Mouse (Mus musculus) inflammation-experienced regulatory T-cells, adult 6 months (primary cell): ENCODE measurements around the gene Gm17387. TPM values are rescaled to one million over a fixed set of nuclear protein-coding genes. Genes with fewer than 3 reads are reported as not detected.

Experiments
- ATAC-seq: one replicate; pipeline ENCODE4 v1.8.0; 2017
- polyA plus RNA-seq, 3 experiments: library from polyadenylated mRNA; unstranded; fragments of 100-300 nt; shearing (Covaris generic); gene quantifications; one replicate each; pipeline ENCODE4 v1.2.1; 2017

Gene Gm17387
- polyA plus RNA-seq: not detected

DNA sequence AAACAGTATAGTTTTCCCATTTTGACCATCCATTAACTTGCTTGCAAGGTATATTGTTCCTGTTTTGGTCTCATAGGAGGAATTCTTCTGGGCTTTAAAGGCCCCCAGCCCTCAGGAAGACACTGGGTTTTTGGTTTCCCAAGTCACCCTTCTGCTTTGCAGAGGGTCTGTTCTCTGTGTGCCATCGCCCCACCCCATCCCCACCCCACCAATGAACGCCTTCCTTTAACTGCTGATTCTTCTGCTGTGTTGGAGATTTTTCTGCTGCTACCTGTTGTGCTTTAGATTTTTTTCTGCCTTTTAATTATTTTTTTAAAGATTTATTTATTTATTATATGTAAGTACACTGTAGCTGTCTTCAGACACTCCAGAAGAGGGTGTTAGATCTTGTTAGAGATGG lies at the start of gene Gm17387:
Gene Gm17387, plus strand, starts transcription at position 301 of the 400 bp plus-strand sequence.
- ATAC-seq: no peak

DNA sequence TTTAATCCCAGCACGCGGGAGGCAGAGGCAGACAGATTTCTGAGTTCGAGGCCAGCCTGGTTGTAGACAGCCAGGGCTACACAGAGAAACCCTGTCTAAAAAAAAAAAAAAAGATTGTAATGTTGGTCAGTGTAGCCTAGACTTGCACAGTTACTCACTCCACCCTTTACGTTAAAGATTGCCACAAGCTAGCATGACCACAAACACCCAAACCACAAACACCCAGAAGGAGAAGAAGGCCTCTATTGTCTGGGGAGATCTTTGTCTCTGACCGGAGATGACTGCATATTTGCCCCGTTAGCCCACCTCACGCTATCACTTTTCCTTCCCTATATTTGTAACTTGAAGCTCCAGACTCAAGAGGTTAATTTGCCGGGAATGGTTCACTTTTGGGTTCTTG lies 47.2 kb upstream of the Gm17387 start:
- ATAC-seq: no peak

DNA sequence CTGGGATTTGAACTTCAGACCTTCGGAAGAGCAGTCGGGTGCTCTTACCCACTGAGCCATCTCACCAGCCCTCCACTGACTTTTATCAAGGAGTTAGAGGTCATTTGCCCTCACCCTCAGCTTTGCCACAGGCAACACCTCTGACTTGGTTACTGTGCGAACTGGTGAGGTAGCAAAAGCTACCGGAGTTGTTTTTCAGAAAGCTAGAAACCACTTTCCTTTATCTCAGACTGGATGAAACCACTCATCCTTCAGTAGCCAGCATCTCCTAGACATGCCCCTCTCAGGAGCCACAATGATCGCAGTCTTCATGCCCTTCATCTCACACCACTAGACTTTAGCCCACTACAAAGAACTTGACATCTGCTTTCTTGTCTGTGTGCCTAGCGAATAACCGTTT lies 46.0 kb upstream of the Gm17387 start:
- ATAC-seq: no peak

DNA sequence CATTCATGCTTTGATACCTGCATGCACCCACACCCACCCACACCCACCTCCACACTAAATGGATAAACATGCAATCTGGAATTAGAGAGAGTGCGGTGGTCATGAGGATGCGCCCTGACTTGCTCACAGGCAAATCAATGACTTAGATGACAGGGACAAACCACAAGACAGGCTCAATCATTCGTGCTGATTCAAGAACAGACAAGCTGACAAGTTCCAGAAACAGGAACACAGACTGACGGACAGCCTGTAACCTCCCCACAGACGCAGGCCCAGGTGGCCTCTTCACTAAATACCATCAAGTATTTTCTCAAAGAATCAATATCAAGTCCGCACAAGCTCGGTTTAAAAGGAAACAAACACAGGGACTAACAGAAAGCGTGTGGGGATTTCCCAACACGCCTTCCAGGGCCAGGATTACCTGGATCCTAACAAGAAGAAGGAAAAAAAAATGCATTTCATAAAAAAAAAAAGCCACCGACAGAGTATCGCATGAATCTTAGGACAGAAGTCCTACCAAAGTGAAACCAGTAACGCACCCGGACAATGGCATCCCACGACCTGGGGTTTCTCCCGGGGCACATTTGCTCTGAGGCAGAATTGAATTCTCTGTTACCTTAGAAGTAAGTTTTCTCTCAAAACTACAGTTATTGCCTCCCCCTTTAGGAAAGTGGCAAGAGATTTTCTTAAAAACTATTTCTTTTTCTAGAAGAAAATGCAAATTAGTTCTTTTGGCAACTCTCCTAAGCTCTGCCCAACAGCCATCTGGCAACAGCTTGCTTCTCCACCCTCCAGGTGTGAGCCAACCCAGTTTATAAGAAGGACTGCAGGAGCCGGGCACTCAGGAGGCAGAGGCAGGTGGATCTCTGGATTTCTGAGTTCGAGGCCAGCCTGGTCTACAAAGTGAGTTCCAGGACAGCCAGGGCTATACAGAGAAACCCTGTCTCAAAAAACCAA lies 41.5 kb upstream of the Gm17387 start:
- ATAC-seq: no peak

DNA sequence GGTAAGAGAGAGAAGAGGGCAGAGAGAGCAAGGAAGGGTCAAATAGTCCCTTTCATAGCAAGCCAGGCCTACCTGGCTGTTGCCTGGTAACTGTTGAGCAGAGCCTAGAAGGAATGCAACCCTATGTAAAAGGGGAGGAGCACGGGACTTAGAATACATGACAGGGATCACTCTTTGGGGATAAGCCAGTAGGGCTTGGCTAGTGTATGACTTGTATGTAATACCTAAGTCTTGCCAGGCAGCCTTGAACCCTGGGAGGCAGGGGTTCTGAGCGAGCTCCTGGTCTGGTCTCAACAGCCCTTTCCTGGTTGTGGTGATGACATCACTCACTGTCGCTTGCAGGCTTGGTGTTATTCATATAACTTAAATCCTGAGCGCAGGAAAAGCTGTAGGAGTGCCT lies 39.9 kb upstream of the Gm17387 start:
- ATAC-seq: no peak

DNA sequence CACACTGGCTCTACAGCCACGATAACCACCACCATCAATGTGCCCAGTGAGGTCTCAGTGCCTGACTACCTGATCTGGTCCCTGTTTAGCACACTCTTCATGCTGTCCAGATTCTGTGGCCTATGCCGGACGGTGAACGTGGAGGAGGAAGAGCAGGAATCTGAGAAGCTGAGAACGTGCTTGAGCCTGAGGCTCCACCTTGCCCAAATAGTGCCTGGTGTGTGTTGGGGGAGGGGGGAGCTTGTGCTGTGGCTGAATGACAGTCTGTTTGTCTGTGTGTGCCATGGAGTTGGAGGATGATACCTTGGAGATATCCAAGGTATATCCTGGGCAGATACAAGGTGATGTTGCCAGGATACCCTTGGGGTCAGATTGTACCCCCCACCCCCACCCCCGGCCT lies 38.7 kb upstream of the Gm17387 start:
- no peak for ATAC-seq

DNA sequence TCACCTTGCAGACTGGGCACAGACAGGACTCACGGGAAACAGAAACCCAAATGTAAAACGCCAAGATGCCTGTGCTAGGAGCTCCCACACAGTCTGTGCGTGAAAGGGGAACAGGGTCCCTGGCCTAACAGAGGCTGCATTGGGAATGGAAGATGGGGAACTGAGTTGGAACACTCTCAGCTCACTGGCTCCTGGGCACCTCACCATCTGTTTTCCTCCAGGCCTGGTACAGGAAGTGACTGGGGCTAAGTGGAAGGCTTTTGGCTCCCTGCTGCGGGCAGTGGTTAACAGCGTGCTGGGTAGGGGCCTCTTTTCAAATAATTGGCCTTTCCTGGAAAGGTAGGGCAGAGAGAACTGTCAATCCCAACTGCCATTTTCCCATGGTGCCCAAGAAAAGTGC lies 38.3 kb upstream of the Gm17387 start:
- no peak for ATAC-seq

DNA sequence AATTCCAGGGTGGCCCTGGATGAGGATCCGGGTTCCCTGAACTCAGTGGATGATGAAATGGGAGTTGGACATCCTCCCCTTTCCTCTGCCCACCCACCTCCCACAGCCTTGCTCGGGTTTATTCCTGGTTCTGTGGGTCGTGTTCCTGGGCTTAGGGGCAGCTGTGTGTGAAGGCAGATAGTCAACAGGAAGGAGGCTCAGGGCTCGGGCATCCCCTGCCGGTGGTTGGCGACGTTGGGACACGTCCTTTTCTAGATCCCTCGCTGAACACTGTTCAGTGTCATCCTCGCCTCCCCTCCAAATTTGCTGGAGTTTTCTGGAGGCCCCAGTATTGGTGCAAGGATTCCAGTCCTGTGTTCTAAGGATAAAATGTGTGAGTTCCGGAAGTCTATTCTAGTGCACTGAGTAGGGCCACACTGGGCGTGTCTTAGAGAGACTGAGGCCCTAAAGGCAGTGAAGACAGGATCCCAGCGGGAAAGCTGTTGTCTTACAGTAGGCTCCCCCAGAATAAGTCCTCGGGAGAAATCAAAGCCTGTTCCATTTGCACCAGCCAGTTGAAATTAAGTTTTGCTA lies 37.7 kb upstream of the Gm17387 start:
- no peak for ATAC-seq

DNA sequence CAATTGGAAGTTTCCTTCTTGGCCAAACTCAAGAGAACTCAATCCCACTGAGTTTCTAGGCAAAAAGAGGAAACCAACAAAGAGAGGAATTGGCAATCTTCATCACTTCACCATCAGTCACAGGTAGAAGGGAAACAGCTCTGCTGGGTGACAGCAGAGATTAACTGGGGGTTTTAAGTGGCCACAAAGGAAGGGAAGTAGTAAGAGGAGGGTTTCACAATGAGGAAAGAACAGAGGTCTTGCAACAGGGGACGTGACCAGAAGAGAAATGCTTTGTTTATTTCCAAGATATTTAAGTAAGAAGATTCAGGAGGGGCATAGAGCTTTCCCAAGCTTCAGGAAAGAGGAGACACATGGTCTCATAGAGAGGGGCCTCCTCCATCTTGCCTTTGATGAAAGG lies 31.1 kb upstream of the Gm17387 start:
- ATAC-seq: no peak

DNA sequence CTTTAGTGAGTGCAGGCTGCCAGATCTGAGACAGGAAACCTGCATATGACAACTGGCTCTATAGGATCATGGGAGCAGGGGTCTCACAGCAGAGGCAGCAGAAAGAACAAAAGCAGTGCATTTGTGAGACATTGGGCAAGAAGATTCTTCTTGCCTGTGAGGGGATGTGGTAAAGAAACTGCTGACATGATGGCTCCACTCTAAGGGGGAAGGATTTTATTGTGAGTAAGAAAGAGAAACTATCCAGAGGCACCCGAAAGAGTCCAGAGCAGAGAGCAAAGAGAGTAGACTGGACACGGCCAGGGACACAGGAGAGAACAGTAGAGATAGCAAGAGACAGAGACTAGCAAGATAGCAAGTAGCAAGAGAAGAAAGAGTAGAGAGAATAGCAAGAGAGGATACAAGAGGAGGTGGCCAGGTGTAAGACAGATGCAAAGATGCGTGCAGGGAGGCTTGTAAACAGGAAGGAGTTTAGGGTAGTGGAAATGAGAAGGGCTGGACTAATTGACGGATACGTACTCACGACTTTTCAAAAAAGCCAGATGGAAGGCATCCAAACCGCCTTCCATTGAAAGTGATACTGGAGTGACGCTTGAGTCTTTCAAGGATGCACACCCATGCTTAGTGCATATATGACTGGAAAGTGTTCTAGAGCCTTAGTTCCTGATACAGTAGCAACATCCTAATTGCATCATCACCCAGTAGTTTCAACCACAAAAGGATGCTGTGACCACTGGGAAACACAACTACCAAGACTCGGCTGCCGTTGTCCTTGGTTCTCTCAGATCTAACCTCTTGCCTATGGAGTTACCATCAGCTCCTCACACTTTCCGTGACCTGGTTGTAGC lies 29.9 kb upstream of the Gm17387 start:
- ATAC-seq: peak; percentile 83

DNA sequence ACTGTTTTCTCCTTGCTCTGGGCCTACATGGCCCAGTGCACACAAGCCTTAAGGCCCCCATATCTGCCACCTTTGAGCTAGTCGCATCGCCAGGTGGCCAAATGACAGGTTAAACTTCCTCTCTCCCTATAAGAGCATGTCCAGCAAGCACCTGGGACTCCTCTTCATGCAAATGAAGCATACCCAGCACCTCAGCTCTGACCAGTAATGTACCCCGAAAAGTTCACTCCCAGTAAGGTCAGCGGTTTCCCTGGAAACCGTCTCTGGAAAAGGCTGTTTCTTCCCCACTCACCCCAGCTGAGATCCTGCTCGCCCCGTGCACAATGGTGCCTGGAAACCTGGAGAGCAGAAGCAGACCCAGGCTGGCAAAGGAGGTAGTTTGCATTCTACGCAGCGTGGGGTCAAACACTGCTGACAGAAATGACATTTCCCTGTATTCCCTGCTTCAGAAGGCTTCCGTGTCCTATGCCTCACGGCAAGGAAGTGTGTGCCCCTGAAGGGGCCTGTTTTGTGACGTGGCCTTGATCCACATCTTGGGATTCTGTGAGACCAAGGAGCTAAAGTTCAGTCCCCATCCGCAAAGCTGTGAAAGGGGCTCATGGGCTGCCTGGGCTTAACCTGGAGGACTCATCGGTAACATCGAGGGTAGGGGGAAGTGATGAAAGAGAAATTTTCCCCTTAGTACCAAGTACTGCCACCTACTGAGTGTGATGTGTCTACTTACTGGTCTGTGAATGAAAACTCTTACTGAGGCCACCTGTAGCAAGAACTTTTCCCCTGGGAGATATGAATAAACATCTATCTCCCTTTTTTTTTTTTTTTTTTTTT lies 27.8 kb upstream of the Gm17387 start:
- ATAC-seq: no peak

DNA sequence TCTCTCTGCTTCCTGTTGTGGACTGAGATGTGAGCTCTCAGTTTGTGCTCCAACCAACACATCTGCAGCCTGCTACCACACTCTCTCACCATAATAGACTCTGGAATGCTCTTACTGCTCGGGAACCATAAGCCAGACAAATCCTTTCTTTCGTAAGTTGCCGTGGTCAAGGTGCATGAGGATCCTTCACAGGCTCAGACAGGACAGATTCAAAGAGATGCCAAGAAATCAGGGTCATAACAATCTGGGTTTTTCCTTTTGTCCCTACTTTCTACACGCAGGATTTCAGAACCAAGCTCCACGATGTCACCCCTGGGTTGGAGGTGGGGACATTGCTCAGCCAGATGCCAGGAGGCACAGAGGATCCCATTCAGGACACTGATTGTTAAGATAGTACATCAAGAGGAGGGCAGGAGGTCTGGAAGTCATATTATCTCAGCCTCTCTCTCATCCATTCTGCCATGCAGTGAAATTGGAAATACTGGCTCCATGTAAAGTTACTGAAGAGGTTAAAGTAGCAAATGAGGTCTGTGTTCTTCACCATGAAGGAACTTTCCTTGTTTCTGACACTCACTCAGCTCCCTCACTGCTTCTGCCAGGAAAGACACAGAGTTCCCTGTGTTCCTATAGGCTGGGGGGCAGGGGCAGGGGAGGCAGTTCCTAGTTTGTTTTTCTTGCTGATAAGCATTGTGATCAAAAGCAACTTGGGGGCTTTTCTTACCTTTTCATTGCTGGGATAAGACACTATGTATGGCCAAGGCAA lies 25.5 kb upstream of the Gm17387 start:
- no peak for ATAC-seq

DNA sequence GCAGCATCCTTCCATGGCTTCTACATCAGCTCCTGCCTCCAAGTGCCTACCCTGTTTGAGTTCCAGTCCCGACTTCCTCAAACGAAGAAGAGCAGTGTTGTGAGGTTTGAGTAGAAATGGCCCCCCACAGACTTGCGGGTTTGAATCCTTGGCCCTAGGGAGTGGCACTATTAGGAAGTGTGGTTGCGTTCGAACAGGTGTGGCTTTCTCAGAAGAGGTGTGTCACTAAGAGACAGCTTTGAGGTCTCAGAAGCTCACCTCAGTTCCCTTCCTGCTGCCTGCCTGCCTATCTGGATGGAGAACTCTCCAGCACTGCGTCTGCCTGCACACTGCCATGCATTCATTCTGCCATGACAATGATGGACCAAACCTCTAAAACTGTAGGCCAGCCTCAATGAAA lies 22.5 kb upstream of the Gm17387 start:
- ATAC-seq: no peak

DNA sequence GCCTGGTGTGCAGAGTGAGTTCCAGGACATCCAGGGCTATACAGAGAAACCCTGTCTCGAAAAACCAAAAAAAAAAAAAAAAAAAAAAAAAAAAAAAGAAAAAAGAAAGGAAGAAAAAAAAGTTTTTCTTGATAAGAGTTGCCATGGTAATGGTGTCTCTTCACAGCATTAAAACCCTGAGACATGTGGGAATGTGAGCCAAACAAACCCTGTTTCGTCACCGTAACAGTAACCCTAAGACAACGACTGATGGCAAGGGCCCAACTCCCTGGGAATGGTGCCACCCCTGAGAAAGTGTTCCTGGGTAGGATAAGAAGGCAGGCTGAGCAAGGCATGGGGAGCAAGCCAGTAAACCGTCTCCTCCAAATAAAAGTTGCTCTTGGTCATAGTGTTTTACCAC lies 22.0 kb upstream of the Gm17387 start:
- no peak for ATAC-seq

DNA sequence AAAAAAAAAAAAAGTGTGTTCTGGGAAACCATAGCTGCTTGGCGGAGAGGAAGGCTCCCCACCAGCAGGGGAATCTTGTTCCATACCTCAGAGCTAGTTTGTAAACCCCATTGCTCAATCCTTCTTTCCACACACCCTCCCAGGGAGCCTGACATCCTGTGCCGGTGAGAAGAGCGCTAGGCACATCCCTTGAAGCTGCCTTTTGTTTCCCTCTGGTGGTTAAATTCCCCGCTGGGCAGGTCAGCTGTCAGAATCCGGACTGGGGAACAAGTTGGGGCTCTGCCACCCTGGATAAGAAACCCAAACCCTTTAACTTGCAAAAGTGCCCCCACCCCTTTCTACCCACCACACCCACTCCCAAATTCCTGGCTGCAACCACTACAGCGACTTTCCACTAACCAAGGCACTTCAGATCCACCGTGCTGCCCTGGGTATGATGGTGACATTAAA lies 20.6 kb upstream of the Gm17387 start:
- no peak for ATAC-seq

DNA sequence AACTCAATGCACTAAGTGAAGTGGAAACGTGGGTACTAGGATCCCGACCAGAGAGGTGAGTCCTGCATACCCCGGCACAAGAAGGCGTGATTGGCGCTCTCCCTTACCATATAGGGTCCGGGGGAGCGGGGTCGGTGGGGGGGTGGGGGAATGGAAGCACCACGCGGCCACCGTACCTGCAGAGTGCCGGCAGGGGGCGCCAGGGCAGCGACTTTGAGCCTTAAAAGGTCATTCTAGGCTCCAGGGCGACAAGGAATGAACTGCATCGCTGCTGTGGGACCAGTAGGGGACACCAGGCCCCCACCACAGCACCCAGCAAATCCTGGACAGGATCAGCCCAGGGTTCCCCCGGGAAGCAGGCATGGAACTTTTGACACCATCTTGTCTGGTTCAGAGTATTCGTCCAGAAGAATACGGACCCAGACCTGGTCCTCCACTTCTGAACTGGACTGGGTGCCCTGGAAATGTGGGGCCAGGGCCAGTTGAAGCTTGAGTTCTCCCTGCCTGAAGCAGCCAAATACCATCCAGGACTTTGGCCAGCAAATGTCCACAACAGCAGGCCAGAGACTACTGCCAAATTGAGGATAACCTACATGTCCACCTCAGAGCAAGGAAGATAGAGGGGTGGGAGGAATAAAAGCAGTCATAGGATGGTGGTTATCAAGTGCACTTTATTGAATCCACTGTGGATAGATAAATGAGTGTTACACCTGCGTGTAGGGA lies 19.8 kb upstream of the Gm17387 start:
- peak; percentile 71 for ATAC-seq

DNA sequence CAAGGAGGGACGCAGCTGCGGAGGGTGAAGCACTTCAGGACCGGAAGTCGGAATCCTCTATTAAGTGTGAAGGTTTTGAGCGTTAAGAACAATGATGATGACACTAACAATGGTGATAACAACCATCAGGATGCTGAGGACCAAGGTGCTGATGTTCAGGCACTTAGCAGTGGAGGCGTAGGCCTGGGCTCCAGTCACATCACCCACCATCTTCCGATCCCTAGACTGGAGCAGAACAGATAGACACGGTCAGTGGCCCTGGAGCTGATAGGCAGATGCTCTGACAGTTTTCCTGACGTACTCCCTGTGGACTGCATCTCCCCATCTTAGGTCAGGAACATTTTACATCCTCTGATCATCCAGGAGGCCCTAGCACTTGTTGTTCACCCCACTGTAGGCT lies 19.3 kb upstream of the Gm17387 start:
- no peak for ATAC-seq

DNA sequence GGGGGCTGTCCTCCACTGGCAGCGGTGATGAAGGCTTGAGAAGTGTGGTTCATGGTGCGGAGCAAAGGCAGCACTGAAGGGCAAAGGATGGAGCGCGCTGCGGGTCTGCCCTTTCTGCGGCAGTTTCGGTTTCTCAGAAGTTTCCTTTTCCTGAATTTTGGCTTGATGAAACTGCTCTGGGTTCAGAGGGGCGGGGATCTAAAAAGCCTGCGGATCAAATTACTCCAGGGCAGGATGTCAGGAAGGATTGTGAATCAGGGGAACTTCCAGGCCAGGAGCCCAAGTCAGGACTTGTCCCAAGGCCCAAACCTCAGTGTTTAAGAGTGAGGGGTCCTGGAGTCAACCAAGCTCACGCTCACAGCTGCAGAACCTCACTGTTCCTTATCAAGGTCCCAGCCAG lies 18.3 kb upstream of the Gm17387 start, which contains the start of gene Ifitm3:
Gene Ifitm3, minus strand, starts transcription at position 178 of the 400 bp plus-strand sequence.
- no peak for ATAC-seq

DNA sequence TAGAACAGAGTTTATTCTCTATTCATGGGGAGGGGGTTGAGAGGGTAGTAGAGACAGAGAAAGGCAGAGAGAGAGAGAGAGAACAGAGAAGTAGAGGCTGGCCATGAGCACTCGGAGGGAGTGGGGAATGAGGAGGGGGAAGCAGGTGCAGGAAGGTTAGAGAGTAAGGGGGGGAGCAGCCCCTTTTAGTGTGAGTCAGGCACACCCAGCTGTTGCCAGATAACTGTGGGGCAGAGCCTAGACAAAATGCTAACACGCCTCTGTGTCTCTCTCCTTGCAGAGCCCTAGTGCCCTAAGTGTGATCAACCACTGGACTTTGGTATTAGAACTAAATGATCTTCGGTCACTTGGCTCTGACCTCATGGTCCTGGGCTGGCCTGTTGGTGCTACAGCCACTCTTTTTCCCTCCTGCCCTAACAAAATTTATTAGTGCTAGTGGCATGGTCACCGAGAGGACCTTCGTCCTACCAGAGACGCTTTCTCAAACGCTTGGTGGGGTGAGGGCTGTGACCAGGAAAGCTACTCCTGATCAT lies 17.6 kb upstream of the Gm17387 start:
- ATAC-seq: no peak
